Mouse (Mus musculus) adrenal gland, postnatal 25 days (tissue): ENCODE data around the gene Peli3. TPM values are rescaled to one million over a fixed set of nuclear protein-coding genes. Genes with fewer than 3 reads are reported as not detected.

Experiments
- DNase-seq: peaks from one replicate; pipeline ENCODE4 v3.0.0; 2021; ENCODE audit warnings: mixed read lengths
- total RNA-seq: library from RNA; stranded (reverse); gene quantifications from 2 replicates; pipeline ENCODE4 v1.2.3, GENCODE M21; 2021

The Peli3 gene
- total RNA-seq, 1 experiment from 2014 or later = 11.4 TPM

DNA sequence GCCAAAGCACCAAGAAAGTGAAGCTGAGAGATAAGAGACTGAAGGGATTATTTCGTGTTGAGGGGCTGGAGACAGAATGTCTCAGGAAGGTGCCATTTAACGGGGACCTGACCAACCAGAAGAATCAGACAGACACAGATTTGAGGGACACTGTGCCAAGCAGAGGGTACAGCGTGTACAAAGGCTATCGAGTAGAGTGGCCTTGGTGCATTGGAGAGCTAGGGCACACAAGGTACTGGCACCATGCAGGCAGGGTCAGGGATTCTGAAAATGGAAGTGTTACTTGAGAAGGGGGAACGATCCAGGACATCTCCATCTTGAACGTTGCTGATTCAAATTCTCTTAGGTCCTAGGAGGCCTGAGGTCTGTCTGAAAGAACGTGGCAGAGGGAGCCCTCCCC lies 33.6 kb downstream of the Peli3 start:
- no peak for DNase-seq

DNA sequence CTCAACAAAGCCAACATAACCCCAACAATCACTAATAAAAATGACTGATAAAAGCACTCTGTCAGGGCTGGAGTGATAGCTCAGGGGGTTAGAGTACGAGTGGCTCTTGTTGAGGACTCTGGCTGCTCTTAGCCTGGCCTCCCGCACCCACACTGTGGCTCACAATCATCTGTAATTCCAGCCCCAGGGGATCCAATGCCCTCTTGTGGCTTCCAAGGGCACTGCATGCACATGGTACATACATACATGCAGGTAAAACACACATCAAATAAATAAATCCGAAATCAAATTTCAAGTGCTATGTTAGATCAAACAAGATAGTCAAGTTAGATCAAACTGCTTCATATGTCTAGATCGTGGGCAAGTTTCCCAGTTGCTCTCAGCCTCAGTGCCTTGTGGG lies 34.8 kb downstream of the Peli3 start:
- no peak for DNase-seq

DNA sequence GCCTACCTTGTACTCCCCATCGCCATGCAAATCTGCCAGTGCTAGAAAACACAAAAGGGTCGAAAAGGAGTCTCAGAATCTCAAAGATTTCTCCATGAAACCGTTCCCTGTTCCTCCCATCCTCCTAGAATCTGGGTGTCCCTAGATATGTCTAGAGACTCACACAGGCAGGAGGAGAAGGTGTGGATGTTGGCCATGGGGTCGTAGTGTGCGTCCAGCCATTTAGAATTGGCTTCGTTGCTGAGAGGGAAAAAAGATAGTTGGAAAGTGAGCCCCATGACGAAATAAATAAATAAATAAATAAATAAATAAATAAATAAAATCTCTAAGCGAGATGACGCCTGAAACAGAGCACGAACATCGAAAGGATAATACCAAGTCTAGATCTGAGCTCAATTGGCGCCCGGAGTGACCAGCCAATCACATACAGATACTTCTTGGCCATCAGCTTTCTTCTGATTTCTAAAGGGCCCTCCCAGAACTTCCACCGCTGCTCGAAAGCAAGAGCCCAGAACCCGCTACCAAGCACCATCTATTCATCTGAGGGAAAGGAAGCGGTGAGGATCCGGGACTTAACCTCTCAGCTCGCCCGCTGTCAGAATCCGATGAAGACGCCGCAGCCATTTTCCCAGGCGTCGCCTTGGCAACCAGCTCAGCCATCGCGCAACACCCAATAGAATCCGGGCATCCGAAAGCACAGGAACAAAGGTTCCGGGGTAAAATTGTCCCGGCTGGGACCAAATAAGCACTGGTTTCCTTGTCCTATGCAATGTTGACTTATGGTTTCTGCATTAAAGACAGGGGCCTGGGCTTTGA lies 36.7 kb downstream of the Peli3 start, which contains the start of gene Bbs1:
Bbs1 (minus strand) TSS at position 650 of the 816 bp plus-strand sequence.
- peak; percentile 82 for DNase-seq

DNA sequence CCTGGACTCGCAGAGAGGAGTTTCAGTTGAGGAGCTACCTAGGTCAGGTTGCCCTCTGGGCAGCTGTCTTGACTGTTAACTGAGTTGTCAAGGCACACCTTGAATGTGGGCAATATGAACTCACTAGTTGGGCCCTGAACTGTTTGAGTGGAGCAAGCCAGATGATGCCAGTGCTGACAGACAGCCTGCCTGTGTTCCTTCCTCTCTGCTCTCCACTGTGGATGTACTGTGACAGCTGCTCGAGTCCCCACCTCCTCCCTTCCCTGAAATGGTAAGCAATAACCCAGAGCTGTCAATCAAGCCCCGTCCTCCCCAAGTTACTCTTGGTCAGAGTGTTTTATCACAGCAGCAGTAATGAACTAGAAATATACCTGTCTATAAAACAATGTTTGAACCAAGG lies 43.0 kb downstream of the Peli3 start:
- DNase-seq = no peak

DNA sequence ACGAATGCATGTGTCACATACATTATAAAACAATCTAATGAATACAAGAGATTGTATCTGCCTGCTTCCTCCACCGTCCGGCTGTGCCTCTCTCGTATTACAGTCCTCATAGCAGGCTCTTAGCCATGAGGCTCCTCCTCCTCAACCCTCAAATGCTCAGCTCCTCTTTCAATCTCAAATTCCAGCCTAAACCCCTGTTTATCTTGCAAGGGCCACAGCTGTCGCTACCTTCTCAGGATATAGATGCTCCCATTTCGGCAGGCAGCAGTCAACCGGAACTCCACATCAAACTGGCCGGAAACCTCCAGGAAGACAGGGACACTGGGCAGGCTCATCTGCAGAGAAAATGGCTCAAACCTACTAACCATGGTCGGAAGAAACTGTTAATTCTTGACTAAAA lies 44.0 kb downstream of the Peli3 start:
- no peak for DNase-seq

DNA sequence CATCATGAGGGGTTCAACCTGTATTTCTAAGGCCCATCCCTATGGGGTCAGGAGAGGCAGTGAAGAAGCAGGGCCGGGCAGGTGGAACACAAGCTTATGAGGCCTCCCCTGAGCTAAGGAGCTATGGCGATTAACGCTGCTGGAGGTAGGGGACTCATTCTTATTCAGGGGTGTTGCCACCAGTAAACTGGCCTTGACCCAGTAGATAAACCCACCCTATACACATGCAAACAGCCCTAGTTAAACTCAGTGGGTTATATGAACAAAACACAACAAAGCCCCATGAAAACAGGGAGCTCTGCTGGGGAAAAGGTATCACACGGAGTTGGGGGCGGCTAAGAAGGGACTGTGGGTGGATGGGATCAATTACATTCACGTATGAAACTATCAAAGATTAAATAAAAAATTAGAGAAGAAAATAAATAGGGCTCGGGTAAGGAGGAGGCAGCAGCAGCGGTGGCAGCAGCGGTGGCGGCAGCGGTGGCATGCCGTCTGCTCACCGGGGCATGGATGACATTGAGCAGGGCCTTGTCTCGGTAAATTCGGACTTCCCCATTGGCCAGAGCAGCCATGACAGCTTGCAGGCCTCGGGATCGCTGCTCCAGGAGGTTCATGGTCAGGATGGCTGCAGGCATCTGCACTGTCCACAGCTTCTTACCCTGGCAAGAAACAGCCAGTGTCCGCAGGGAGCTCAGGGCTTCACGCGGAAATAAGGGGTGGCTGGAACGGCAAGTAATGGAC lies 46.0 kb downstream of the Peli3 start:
- DNase-seq = no peak

DNA sequence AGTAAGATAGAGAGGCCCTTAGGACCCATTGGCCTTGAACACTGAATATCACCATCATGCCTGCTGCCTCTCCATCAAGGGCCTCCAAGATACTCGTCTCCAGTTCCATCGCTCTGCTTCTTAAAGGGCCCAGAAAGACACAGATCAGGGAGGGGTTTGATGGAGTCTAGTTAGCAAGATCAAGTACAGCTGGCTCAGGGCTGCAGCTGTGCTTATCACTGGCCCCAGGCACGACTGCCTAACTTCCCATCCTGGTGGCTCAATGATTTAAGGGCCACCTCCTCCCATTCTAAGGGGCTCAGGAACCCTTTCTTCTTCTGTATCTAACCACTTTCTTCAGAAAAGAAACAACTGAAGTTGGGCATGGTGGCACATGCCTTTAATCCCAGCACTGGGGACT lies 51.1 kb downstream of the Peli3 start:
- no peak for DNase-seq

DNA sequence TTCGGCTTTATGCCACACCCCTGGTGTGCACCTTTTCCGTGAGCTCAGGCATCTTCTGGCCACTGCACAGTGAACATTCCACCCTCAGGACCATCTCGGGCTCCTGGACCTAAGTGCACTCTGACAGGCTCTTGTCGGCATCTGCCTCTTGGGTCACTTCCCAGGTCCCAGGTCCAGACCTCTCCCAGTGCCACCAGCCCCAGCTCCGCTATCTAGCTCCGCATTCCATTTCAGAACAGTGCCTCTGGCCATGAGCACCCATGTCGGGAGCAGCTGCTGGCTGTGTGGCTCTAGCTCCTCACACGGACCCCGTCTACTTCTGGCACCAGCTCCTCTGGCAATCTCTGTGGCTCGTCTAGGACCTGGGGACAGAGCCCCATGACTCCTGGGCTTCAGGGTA lies 53.1 kb downstream of the Peli3 start:
- DNase-seq = no peak

DNA sequence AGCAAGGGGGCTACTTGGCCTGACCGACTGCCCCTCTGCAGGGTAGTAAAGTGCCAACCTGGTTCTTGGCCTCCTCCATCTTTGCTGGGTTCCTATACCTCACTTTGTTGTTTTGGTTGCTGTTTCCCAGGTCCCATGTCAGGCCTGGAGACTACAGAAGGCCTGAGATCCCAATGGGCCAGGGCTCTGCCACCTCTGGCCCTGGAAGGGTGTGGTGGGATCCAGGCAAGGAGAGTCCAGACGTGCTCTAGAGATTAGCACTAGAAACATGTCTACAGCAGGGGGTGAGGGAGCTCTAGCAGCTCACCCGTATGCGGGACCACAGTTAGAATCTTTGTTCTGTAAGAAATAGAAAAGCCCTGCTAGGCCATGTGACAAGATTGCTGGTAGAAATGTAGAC lies 59.0 kb downstream of the Peli3 start:
- no peak for DNase-seq

Other genes starting within 250 kb of the Peli3 start
- gene Gm960, start 244.5 kb downstream of the Peli3 start, total RNA-seq = 1.7 TPM in 1 of 2 replicates, not detected in the other
- gene Sptbn2, start 232.0 kb downstream of the Peli3 start, total RNA-seq = 0.73 and 1.00 TPM in 2 replicates
- gene Rbm4b, start 186.6 kb downstream of the Peli3 start, total RNA-seq = 16.8 and 17.5 TPM in 2 replicates
- gene Rbm4, start 149.2 kb downstream of the Peli3 start, total RNA-seq = 62.4 and 65.4 TPM in 2 replicates
- 22.2 and 30.2 TPM in 2 replicates for gene Gm21992, start 131.5 kb downstream of the Peli3 start, total RNA-seq
- gene Rbm14, start 131.5 kb downstream of the Peli3 start, total RNA-seq = 45.4 and 46.5 TPM in 2 replicates
- gene Ccs, start 103.8 kb downstream of the Peli3 start, total RNA-seq = 107 and 128 TPM in 2 replicates
- gene Ccdc87, start 103.8 kb downstream of the Peli3 start, total RNA-seq = 0.15 TPM in 1 of 2 replicates, not detected in the other
- 361 and 398 TPM in 2 replicates for gene Ctsf, start 88.0 kb downstream of the Peli3 start, total RNA-seq
- 0.58 and 0.71 TPM in 2 replicates for gene Actn3, start 65.2 kb downstream of the Peli3 start, total RNA-seq
- 21.0 and 23.3 TPM in 2 replicates for gene Zdhhc24, start 64.5 kb downstream of the Peli3 start, total RNA-seq
- gene Bbs1, start 36.5 kb downstream of the Peli3 start, total RNA-seq = 8.4 and 12.3 TPM in 2 replicates
- gene Dpp3, start 14.8 kb downstream of the Peli3 start, total RNA-seq = 102 and 126 TPM in 2 replicates
- 51.7 and 51.8 TPM in 2 replicates for gene Mrpl11, start 19.0 kb upstream of the Peli3 start, total RNA-seq
- 0.33 and 0.43 TPM in 2 replicates for gene Npas4, start 47.2 kb upstream of the Peli3 start, total RNA-seq
- 4.9 and 5.0 TPM in 2 replicates for gene Slc29a2, start 80.7 kb upstream of the Peli3 start, total RNA-seq
- gene B4gat1, start 95.7 kb upstream of the Peli3 start, total RNA-seq = 16.3 and 41.8 TPM in 2 replicates
- gene AC124502.3, start 95.8 kb upstream of the Peli3 start, total RNA-seq = 1.7 and 9.8 TPM in 2 replicates
- gene Brms1, start 98.2 kb upstream of the Peli3 start, total RNA-seq = 21.6 and 32.0 TPM in 2 replicates
- 5.9 and 6.0 TPM in 2 replicates for gene Rin1, start 107.4 kb upstream of the Peli3 start, total RNA-seq
- 10.0 and 12.7 TPM in 2 replicates for gene Cd248, start 125.0 kb upstream of the Peli3 start, total RNA-seq
- 1.3 and 1.4 TPM in 2 replicates for gene Tmem151a, start 142.4 kb upstream of the Peli3 start, total RNA-seq
- 62.7 and 68.2 TPM in 2 replicates for gene Yif1a, start 145.4 kb upstream of the Peli3 start, total RNA-seq
- 1.1 and 2.7 TPM in 2 replicates for gene Cnih2, start 155.4 kb upstream of the Peli3 start, total RNA-seq
- 165 and 186 TPM in 2 replicates for gene Rab1b, start 163.9 kb upstream of the Peli3 start, total RNA-seq
- 47.3 and 54.2 TPM in 2 replicates for gene Klc2, start 175.4 kb upstream of the Peli3 start, total RNA-seq